ENCODE assay signal across 9 mouse cellular contexts in the genomic region with DNA sequence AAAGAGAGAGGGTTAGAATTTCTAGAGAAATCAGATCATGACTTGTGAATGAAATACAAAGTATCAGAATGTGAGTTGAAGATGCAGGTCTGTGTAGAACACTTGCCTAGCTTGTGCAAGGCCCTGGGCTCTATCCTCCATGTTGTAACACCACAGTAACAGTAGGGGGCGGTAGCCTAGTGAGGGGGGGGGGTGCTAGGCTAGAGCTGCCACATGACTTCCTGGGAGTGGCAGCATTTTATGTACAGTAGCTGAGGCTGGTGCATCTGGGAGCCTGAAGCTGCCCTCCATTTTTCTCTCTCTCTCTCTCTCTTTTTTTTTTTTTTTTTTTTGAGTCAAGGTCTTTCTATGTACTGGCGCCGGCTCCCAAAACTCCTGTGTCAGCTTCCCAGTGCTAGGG. TPM values are rescaled to one million over a fixed set of nuclear protein-coding genes. Genes with fewer than 3 reads are reported as not detected.
A peak's percentile ranks its signal among the peaks of the same experiment; 100 is the strongest.
DNase-seq lines count a peak whose midpoint lies in the region; ATAC-seq lines count a peak whose summit lies in the region.
"Had no signal": no experiment of that assay in that cellular context is flagged by ENCODE, and none has a peak within 500 bp of the region (broad histone marks: within the 10 kb centered on the region; RNA-seq: fewer than 3 reads in every experiment).

No protein-coding gene starts in this region.

- no peak overlapping the region for H3K9ac ChIP-seq in midbrain, embryonic 15.5 days
- H3K9ac ChIP-seq in stomach, embryonic 16.5 days (ENCODE audit: low read length), result no peak overlapping the region
- H3K9ac ChIP-seq: limb, embryonic 12.5 days had no signal

- DNase-seq in frontal cortex, adult 2 months (ENCODE audit: extremely low spot score in 1 of 2, low spot score in 1 of 2), result no peak
- DNase-seq in midbrain, embryonic 10.5 days (ENCODE audit: low spot score), result no peak
- peak; percentile 81 for DNase-seq in induced T-regulatory cell, adult 2 months (ENCODE audit: low read depth)
- DNase-seq in left cerebral cortex, postnatal 25 days (ENCODE audit: low spot score in 2 of 2), result no peak
- no peak for DNase-seq in left cerebral cortex, adult 11 months (ENCODE audit: low spot score)

- WGBS in midbrain, embryonic 15.5 days, result 54% methylated on average over 3 of the region's 3 CpGs
- WGBS in midbrain, embryonic 10.5 days, result 62% methylated on average over 3 of the region's 3 CpGs
- WGBS in stomach, embryonic 16.5 days, result 47% methylated on average over 3 of the region's 3 CpGs

- no peaks in the 10 kb centered on the region for H3K27me3 ChIP-seq in midbrain, embryonic 15.5 days (replicated peaks)
- no peaks in the 10 kb centered on the region for H3K27me3 ChIP-seq in midbrain, embryonic 10.5 days (ENCODE audit: low read depth, poor library complexity, severe bottlenecking)
- H3K27me3 ChIP-seq in stomach, embryonic 16.5 days (ENCODE audit: control insufficient read depth, insufficient read depth, low read length), result no peaks in the 10 kb centered on the region
- H3K27me3 ChIP-seq: limb, embryonic 12.5 days had no signal

- no peaks in the 10 kb centered on the region for H3K9me3 ChIP-seq in midbrain, embryonic 15.5 days
- no peaks in the 10 kb centered on the region for H3K9me3 ChIP-seq in midbrain, embryonic 10.5 days (replicated peaks)
- no peaks in the 10 kb centered on the region for H3K9me3 ChIP-seq in stomach, embryonic 16.5 days (replicated peaks; ENCODE audit: control insufficient read depth, low read length)
- H3K9me3 ChIP-seq: limb, embryonic 12.5 days had no signal

- peak overlapping the region; percentile 6; the same call in 1 of the 2 replicates for H3K27ac ChIP-seq in midbrain, embryonic 15.5 days
- H3K27ac ChIP-seq in midbrain, embryonic 10.5 days (replicated peaks), result no peak overlapping the region
- H3K27ac ChIP-seq in stomach, embryonic 16.5 days (ENCODE audit: low read length), result peak overlapping the region; percentile 80
- H3K27ac ChIP-seq: limb, embryonic 12.5 days had no signal

- no peak overlapping the region for H3K4me3 ChIP-seq in midbrain, embryonic 15.5 days
- no peak overlapping the region for H3K4me3 ChIP-seq in midbrain, embryonic 10.5 days
- no peak overlapping the region for H3K4me3 ChIP-seq in stomach, embryonic 16.5 days (replicated peaks; ENCODE audit: low read length)
- H3K4me3 ChIP-seq: limb, embryonic 12.5 days had no signal

- 0 out of 2 replicates have a peak, but pooled peaks have one; percentile 8 for ATAC-seq in frontal cortex, adult (ENCODE audit: low TSS enrichment)
- ATAC-seq in midbrain, embryonic 15.5 days (replicated peaks), result no peak
- ATAC-seq in stomach, embryonic 16.5 days (ENCODE audit: insufficient read depth, low FRiP score), result no peak

- peaks cover 57% of the 10 kb centered on the region for H3K4me1 ChIP-seq in midbrain, embryonic 15.5 days
- H3K4me1 ChIP-seq in midbrain, embryonic 10.5 days, result peaks cover 60% of the 10 kb centered on the region
- peaks cover 57% of the 10 kb centered on the region for H3K4me1 ChIP-seq in stomach, embryonic 16.5 days (ENCODE audit: control insufficient read depth, insufficient read depth, low read length)

- H3K36me3 ChIP-seq in midbrain, embryonic 15.5 days (replicated peaks), result peaks cover 27% of the 10 kb centered on the region
- H3K36me3 ChIP-seq in midbrain, embryonic 10.5 days, result peaks cover 100% of the 10 kb centered on the region
- H3K36me3 ChIP-seq in stomach, embryonic 16.5 days (ENCODE audit: control insufficient read depth, insufficient read depth, low read length), result peaks cover 26% of the 10 kb centered on the region

- intact Hi-C loops in left cerebral cortex, postnatal 25 days (cut with DNase I), result no loop called here

- H3K4me2 ChIP-seq in midbrain, embryonic 15.5 days, result no peak overlapping the region
- H3K4me2 ChIP-seq in stomach, embryonic 16.5 days (ENCODE audit: low read depth, low read length), result no peak overlapping the region
- H3K4me2 ChIP-seq: limb, embryonic 12.5 days had no signal

RNA-seq across cellular contexts. Expression of a gene that starts 9.3 kb away (rescaled TPM):
- 58.6 and 60.6 TPM in 2 replicates for polyA plus RNA-seq in frontal cortex, adult 2 months (2012; rRNA removed)
- polyA plus RNA-seq in midbrain, embryonic 15.5 days (2015; fragmentation: Nextera tagmentation; extraction: Ambion mirVana), result 29.9 and 30.5 TPM in 2 replicates
- polyA plus RNA-seq in midbrain, embryonic 10.5 days (2016; fragmentation: Nextera tagmentation; extraction: Ambion mirVana), result 24.6 and 27.8 TPM in 2 replicates
- 11.8 and 16.2 TPM in 2 replicates for polyA plus RNA-seq in stomach, embryonic 16.5 days (2015; fragmentation: Nextera tagmentation; extraction: Ambion mirVana)
- 100 to 1,000 TPM; 114 to 116 TPM for total RNA-seq in left cerebral cortex, postnatal 25 days (2021)
